Mouse (Mus musculus): ENCODE measurements around the gene Snx33. TPM values are rescaled to one million over a fixed set of nuclear protein-coding genes. Genes with fewer than 3 reads are reported as not detected.

The Snx33 gene
- total RNA-seq (2014; rRNA removed; ENCODE audit: low replicate concordance) (11.4 and 13.5 TPM in 2 replicates), polyA plus RNA-seq (2015; fragmentation: Nextera tagmentation; extraction: Ambion mirVana) (4.4 and 5.2 TPM in 2 replicates)

GRCm38 (mm10) chr9:56928041-56928811 is at the start of gene Snx33:
Snx33 (minus strand) TSS chr9:56928371.
- peak; percentile 58 for ATAC-seq (ENCODE audit: insufficient read depth, low read depth)
- peak; percentile 91 for DNase-seq (ENCODE audit: low spot score)
- H3K36me3 ChIP-seq (replicated peaks; ENCODE audit: control insufficient read depth, insufficient read depth, low read length): no peaks in the 10 kb centered on the region
- peak within 1 kb of the TSS; percentile 82 for H3K4me3 ChIP-seq (ENCODE audit: low read depth, low read length)
- peak within 1 kb of the TSS; percentile 92 for H3K4me2 ChIP-seq (ENCODE audit: low read depth, low read length)
- H3K27ac ChIP-seq (ENCODE audit: low read depth): peak within 1 kb of the TSS; percentile 93
- peak within 1 kb of the TSS; percentile 82 for H3K9ac ChIP-seq (replicated peaks; ENCODE audit: low read depth, low read length)
- H3K9me3 ChIP-seq (replicated peaks; ENCODE audit: control insufficient read depth, low read length): no peaks in the 10 kb centered on the region
- H3K27me3 ChIP-seq (ENCODE audit: control insufficient read depth, insufficient read depth, low read length): no peaks in the 10 kb centered on the region
- peaks cover 36% of the 10 kb centered on the region for H3K4me1 ChIP-seq (ENCODE audit: control insufficient read depth, insufficient read depth)
- TF ChIP-seq CTCF (IDR thresholded peaks at IDR 0.05; ENCODE audit: low read depth) (peak; percentile 68), EP300 (IDR thresholded peaks at IDR 0.05; ENCODE audit: low read depth) (no peak; the same call in 1 of the 2 replicates)
- WGBS: under 1% methylated on average over 48 of the region's 50 CpGs

- DNase-seq (ENCODE audit: low spot score) (no peak), ATAC-seq (ENCODE audit: insufficient read depth, low read depth) (no peak)
- no peak overlapping the region for H3K9ac ChIP-seq (replicated peaks; ENCODE audit: low read depth, low read length)
- H3K4me1 ChIP-seq (ENCODE audit: control insufficient read depth, insufficient read depth): no peaks in the 10 kb centered on the region
- H3K9me3 ChIP-seq (replicated peaks; ENCODE audit: control insufficient read depth, low read length): no peaks in the 10 kb centered on the region
- H3K4me2 ChIP-seq (ENCODE audit: low read depth, low read length): no peak overlapping the region
- H3K36me3 ChIP-seq (replicated peaks; ENCODE audit: control insufficient read depth, insufficient read depth, low read length): peaks cover 15% of the 10 kb centered on the region; the same call in 1 of the 2 replicates
- H3K27me3 ChIP-seq (ENCODE audit: control insufficient read depth, insufficient read depth, low read length): no peaks in the 10 kb centered on the region
- 72% methylated on average over 3 of the region's 3 CpGs for WGBS
- TF ChIP-seq CTCF (IDR thresholded peaks at IDR 0.05; ENCODE audit: low read depth) (no peak), EP300 (IDR thresholded peaks at IDR 0.05; ENCODE audit: low read depth) (no peak)
- H3K27ac ChIP-seq (ENCODE audit: low read depth): no peak overlapping the region
- H3K4me3 ChIP-seq (ENCODE audit: low read depth, low read length): no peak overlapping the region
Measured at GRCm38 (mm10) chr9:56975199-56975598, 47.0 kb upstream of the Snx33 start.

DNA sequence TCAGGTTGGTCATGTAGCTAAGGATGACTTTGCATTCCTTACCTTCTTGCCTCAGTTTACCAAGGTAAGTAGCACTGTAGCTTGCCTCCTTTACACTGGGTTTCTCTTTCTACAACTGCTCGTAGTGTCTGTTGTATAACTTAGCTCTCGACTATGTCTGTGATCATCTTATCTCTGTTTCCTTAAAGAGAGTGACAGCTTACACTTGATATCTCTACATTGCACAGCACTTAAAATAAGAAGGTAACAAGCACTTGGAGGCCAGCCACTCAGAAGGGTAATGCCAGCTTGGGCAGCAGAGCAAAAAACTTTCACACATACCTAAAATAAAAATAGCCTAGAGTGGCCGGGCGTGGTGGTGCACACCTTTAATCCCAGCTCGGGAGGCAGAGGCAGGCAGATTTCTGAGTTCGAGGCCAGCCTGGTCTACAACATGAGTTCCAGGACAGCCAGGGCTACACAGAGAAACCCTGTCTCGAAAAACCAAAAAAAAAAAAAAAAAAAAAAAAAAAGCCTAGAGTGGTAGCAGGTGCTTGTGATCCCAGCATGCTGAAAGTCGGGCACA is 45.9 kb upstream of the Snx33 start:
- H3K9ac ChIP-seq (replicated peaks; ENCODE audit: low read depth, low read length): no peak overlapping the region

GRCm38 (mm10) chr9:56970158-56970557 is 42.0 kb upstream of the Snx33 start:
- no peak overlapping the region for H3K4me2 ChIP-seq (ENCODE audit: low read depth, low read length)
- no peaks in the 10 kb centered on the region for H3K9me3 ChIP-seq (replicated peaks; ENCODE audit: control insufficient read depth, low read length)
- H3K27ac ChIP-seq (ENCODE audit: low read depth): no peak overlapping the region
- no peaks in the 10 kb centered on the region for H3K27me3 ChIP-seq (ENCODE audit: control insufficient read depth, insufficient read depth, low read length)
- H3K4me3 ChIP-seq (ENCODE audit: low read depth, low read length): no peak overlapping the region
- DNase-seq (ENCODE audit: low spot score) (no peak), ATAC-seq (ENCODE audit: insufficient read depth, low read depth) (no peak)
- no peak overlapping the region for H3K9ac ChIP-seq (replicated peaks; ENCODE audit: low read depth, low read length)
- WGBS: 61% methylated on average over 2 of the region's 2 CpGs
- TF ChIP-seq CTCF (IDR thresholded peaks at IDR 0.05; ENCODE audit: low read depth) (no peak), EP300 (IDR thresholded peaks at IDR 0.05; ENCODE audit: low read depth) (no peak)
- no peaks in the 10 kb centered on the region for H3K4me1 ChIP-seq (ENCODE audit: control insufficient read depth, insufficient read depth)
- H3K36me3 ChIP-seq (replicated peaks; ENCODE audit: control insufficient read depth, insufficient read depth, low read length): peaks cover 6% of the 10 kb centered on the region; the same call in 1 of the 2 replicates

More for the DNA sequence above, 45.9 kb upstream of the Snx33 start:
- Histone ChIP-seq H3K27ac (ENCODE audit: low read depth) (no peak overlapping the region), H3K4me1 (ENCODE audit: control insufficient read depth, insufficient read depth) (no peaks in the 10 kb centered on the region), H3K9me3 (replicated peaks; ENCODE audit: control insufficient read depth, low read length) (no peaks in the 10 kb centered on the region), H3K4me3 (ENCODE audit: low read depth, low read length) (no peak overlapping the region), H3K27me3 (ENCODE audit: control insufficient read depth, insufficient read depth, low read length) (no peaks in the 10 kb centered on the region), H3K36me3 (replicated peaks; ENCODE audit: control insufficient read depth, insufficient read depth, low read length) (peaks cover 12% of the 10 kb centered on the region; the same call in 1 of the 2 replicates), H3K4me2 (ENCODE audit: low read depth, low read length) (no peak overlapping the region)
- TF ChIP-seq EP300 (IDR thresholded peaks at IDR 0.05; ENCODE audit: low read depth) (no peak), CTCF (IDR thresholded peaks at IDR 0.05; ENCODE audit: low read depth) (no peak)
- 60% methylated on average over 7 of the region's 8 CpGs for WGBS
- DNase-seq (ENCODE audit: low spot score) (no peak), ATAC-seq (ENCODE audit: insufficient read depth, low read depth) (no peak)

- Histone ChIP-seq H3K9me3 (replicated peaks; ENCODE audit: control insufficient read depth, low read length) (no peaks in the 10 kb centered on the region), H3K4me2 (ENCODE audit: low read depth, low read length) (no peak overlapping the region), H3K9ac (replicated peaks; ENCODE audit: low read depth, low read length) (no peak overlapping the region), H3K4me3 (ENCODE audit: low read depth, low read length) (no peak overlapping the region), H3K27me3 (ENCODE audit: control insufficient read depth, insufficient read depth, low read length) (no peaks in the 10 kb centered on the region), H3K36me3 (replicated peaks; ENCODE audit: control insufficient read depth, insufficient read depth, low read length) (peaks cover 17% of the 10 kb centered on the region), H3K27ac (ENCODE audit: low read depth) (no peak overlapping the region), H3K4me1 (ENCODE audit: control insufficient read depth, insufficient read depth) (no peaks in the 10 kb centered on the region)
- WGBS: 93% methylated on average over 3 of the region's 3 CpGs
- no peak for TF ChIP-seq EP300 (IDR thresholded peaks at IDR 0.05; ENCODE audit: low read depth)
- no peak for TF ChIP-seq CTCF (IDR thresholded peaks at IDR 0.05; ENCODE audit: low read depth)
- no peak for DNase-seq (ENCODE audit: low spot score)
- no peak for ATAC-seq (ENCODE audit: insufficient read depth, low read depth)
Measured at GRCm38 (mm10) chr9:56961591-56961990, 33.4 kb upstream of the Snx33 start.
